Mouse (Mus musculus) kidney, adult 2 months (tissue): ENCODE data around the gene Smc4.

Experiments used
- CTCF ChIP-seq: fragments of 200-500 bp; conservative IDR thresholded peaks from 2 replicates; pipeline ENCODE4 v1.5.1; 2011; ENCODE audit warnings: low read depth, mild to moderate bottlenecking, control low read depth, low read length, moderate library complexity, mixed read lengths; ENCODE audit not compliant: insufficient read depth, insufficient read length
- POLR2A ChIP-seq: fragments of 200-500 bp; IDR thresholded peaks from one replicate; pipeline ENCODE4 v1.6.1; 2011; ENCODE audit warnings: low read depth, low read length, control low read depth

GRCm38 (mm10) chr3:69049011-69049410 lies 44.5 kb downstream of the Smc4 start:
- TF ChIP-seq CTCF (no peak), POLR2A (no peak)
